Mouse (Mus musculus) olfactory bulb, adult 2 months (tissue): ENCODE results near the gene Bmpr1b. TPM values are rescaled to one million over a fixed set of nuclear protein-coding genes. Genes with fewer than 3 reads are reported as not detected.

ENCODE experiments used
- H3K27ac ChIP-seq: fragments of 200-500 bp; 2 replicates; pipeline ENCODE4 v1.5.1; 2012; ENCODE audit warnings: low read depth, low read length; ENCODE audit not compliant: insufficient read depth
- H3K4me1 ChIP-seq: fragments of 200-500 bp; 2 replicates; pipeline ENCODE4 v1.6.1; 2012; ENCODE audit warnings: low read length; ENCODE audit not compliant: control insufficient read depth, insufficient read depth
- H3K4me3 ChIP-seq: fragments of 200-500 bp; 2 replicates; pipeline ENCODE4 v1.5.1; 2012; ENCODE audit warnings: mild to moderate bottlenecking, low read depth, low read length, moderate library complexity; ENCODE audit not compliant: insufficient read depth
- CTCF ChIP-seq: fragments of 200-500 bp; IDR thresholded peaks from 2 replicates; pipeline ENCODE4 v1.5.1; 2012; ENCODE audit warnings: low read depth, mild to moderate bottlenecking, low read length, moderate library complexity; ENCODE audit not compliant: insufficient read depth
- POLR2A ChIP-seq: fragments of 200-500 bp; IDR thresholded peaks from 2 replicates; pipeline ENCODE4 v1.6.1; 2012; ENCODE audit warnings: mild to moderate bottlenecking, low read depth, low read length, moderate library complexity; ENCODE audit not compliant: insufficient read depth
- WGBS: fragments of 180-500 bp; shearing (Covaris S2); methylation state at CpG from one replicate; pipeline ENCODE4 v1.1.7; 2018; 5-methylcytosine and 5-hydroxymethylcytosine counted together
- polyA plus RNA-seq: library from polyadenylated mRNA; stranded (reverse); fragments of >200 nt; gene quantifications from 2 replicates; pipeline ENCODE4 v1.2.4, GENCODE M21; 2012; ENCODE audit warnings: low replicate concordance; ENCODE audit not compliant: missing spikeins, insufficient read depth, insufficient read length

Gene Bmpr1b
- polyA plus RNA-seq, 1 experiment: not detected

- Histone ChIP-seq H3K27ac (no peak overlapping the region), H3K4me1 (no peaks in the 10 kb centered on the region), H3K4me3 (no peak overlapping the region)
- WGBS: 92% methylated on average over 4 of the region's 4 CpGs
- no peak for TF ChIP-seq CTCF
- TF ChIP-seq POLR2A: no peak
Measured at GRCm38 (mm10) chr3:142089684-142090083, 79.5 kb downstream of the Bmpr1b start.

GRCm38 (mm10) chr3:142085938-142086337 lies 83.3 kb downstream of the Bmpr1b start:
- WGBS: 55% methylated on average over 3 of the region's 3 CpGs
- H3K4me1 ChIP-seq: no peaks in the 10 kb centered on the region
- no peak overlapping the region for H3K27ac ChIP-seq
- TF ChIP-seq CTCF (no peak), POLR2A (no peak)
- no peak overlapping the region for H3K4me3 ChIP-seq

GRCm38 (mm10) chr3:142084091-142084490 lies 85.1 kb downstream of the Bmpr1b start:
- Histone ChIP-seq H3K27ac (no peak overlapping the region), H3K4me3 (no peak overlapping the region), H3K4me1 (no peaks in the 10 kb centered on the region)
- 40% methylated on average over 1 of the region's 1 CpGs for WGBS
- TF ChIP-seq POLR2A (no peak), CTCF (no peak)

GRCm38 (mm10) chr3:142077723-142078302 lies 91.4 kb downstream of the Bmpr1b start:
- H3K4me1 ChIP-seq: no peaks in the 10 kb centered on the region
- H3K27ac ChIP-seq: no peak overlapping the region
- TF ChIP-seq POLR2A (no peak), CTCF (no peak)
- H3K4me3 ChIP-seq: no peak overlapping the region
- 94% methylated on average over 3 of the region's 3 CpGs for WGBS

GRCm38 (mm10) chr3:142071601-142072000 lies 97.6 kb downstream of the Bmpr1b start:
- Histone ChIP-seq H3K27ac (no peak overlapping the region), H3K4me1 (no peaks in the 10 kb centered on the region), H3K4me3 (no peak overlapping the region)
- WGBS: 84% methylated on average over 5 of the region's 5 CpGs
- TF ChIP-seq CTCF (no peak), POLR2A (no peak)

- 84% methylated on average over 1 of the region's 1 CpGs for WGBS
Measured at GRCm38 (mm10) chr3:142066792-142067346, 102.4 kb downstream of the Bmpr1b start.

GRCm38 (mm10) chr3:142065111-142065510 lies 104.1 kb downstream of the Bmpr1b start:
- 58% methylated on average over 5 of the region's 5 CpGs for WGBS
- no peak overlapping the region for H3K27ac ChIP-seq
- no peak overlapping the region for H3K4me3 ChIP-seq
- TF ChIP-seq CTCF (no peak), POLR2A (no peak)
- H3K4me1 ChIP-seq: no peaks in the 10 kb centered on the region

More at GRCm38 (mm10) chr3:142066792-142067346, 102.4 kb downstream of the Bmpr1b start:
- TF ChIP-seq CTCF (no peak), POLR2A (no peak)
- Histone ChIP-seq H3K4me1 (no peaks in the 10 kb centered on the region), H3K27ac (no peak overlapping the region), H3K4me3 (no peak overlapping the region)

- TF ChIP-seq CTCF (no peak), POLR2A (no peak)
- no peak overlapping the region for H3K27ac ChIP-seq
- H3K4me3 ChIP-seq: no peak overlapping the region
- H3K4me1 ChIP-seq: no peaks in the 10 kb centered on the region
- WGBS: 45% methylated on average over 12 of the region's 12 CpGs
Measured at GRCm38 (mm10) chr3:142063536-142064226, 105.5 kb downstream of the Bmpr1b start.

- H3K27ac ChIP-seq: no peak overlapping the region
- 95% methylated on average over 5 of the region's 5 CpGs for WGBS
- H3K4me3 ChIP-seq: no peak overlapping the region
- no peaks in the 10 kb centered on the region for H3K4me1 ChIP-seq
- TF ChIP-seq CTCF (no peak), POLR2A (no peak)
Measured at GRCm38 (mm10) chr3:142061267-142061666, 108.0 kb downstream of the Bmpr1b start.

- Histone ChIP-seq H3K27ac (no peak overlapping the region), H3K4me1 (no peaks in the 10 kb centered on the region), H3K4me3 (no peak overlapping the region)
- 89% methylated on average over 3 of the region's 3 CpGs for WGBS
- TF ChIP-seq POLR2A: no peak
- TF ChIP-seq CTCF: no peak
Measured at GRCm38 (mm10) chr3:142059890-142060289, 109.3 kb downstream of the Bmpr1b start.
